Mouse (Mus musculus): ENCODE results near the gene Gm11733.
A peak's percentile ranks its signal among the peaks of the same experiment; 100 is the strongest.
"Not testable (repeated sequence)": the region's sequence is repeated elsewhere in the genome, so short reads cannot be mapped to it uniquely, and the experiment has no call there.

The Gm11733 gene

GRCm38 (mm10) chr11:117484198-117484597 lies at the start of gene Gm11733:
Gm11733 (plus strand) TSS chr11:117484368.
- DNase-seq (ENCODE audit: low spot score): no peak

GRCm38 (mm10) chr11:117436401-117437109 lies 47.6 kb upstream of the Gm11733 start:
- peak; percentile 81 for DNase-seq (ENCODE audit: low spot score)

GRCm38 (mm10) chr11:117437110-117437490 lies 47.1 kb upstream of the Gm11733 start:
- DNase-seq (ENCODE audit: low spot score): no peak

- DNase-seq (ENCODE audit: low spot score): no peak
These were observed 45.8 kb upstream of the Gm11733 start for GRCm38 (mm10) chr11:117438363-117438762.

- peak; percentile 37 for DNase-seq (ENCODE audit: low spot score)
These were observed 43.2 kb upstream of the Gm11733 start for GRCm38 (mm10) chr11:117440865-117441425.

GRCm38 (mm10) chr11:117444090-117444489 lies 40.1 kb upstream of the Gm11733 start:
- no peak for DNase-seq (ENCODE audit: low spot score)

- DNase-seq (ENCODE audit: low spot score): no peak
These were observed 38.5 kb upstream of the Gm11733 start for GRCm38 (mm10) chr11:117445707-117446106.

GRCm38 (mm10) chr11:117454086-117454485 lies 30.1 kb upstream of the Gm11733 start:
- peak; percentile 76 for DNase-seq (ENCODE audit: low spot score)

- DNase-seq (ENCODE audit: low spot score): no peak
These were observed 25.0 kb upstream of the Gm11733 start for GRCm38 (mm10) chr11:117459148-117459547.

- peak; percentile 66 for DNase-seq (ENCODE audit: low spot score)
These were observed 21.8 kb upstream of the Gm11733 start for GRCm38 (mm10) chr11:117462202-117462864.

- DNase-seq (ENCODE audit: low spot score): not testable (repeated sequence)
These were observed 20.8 kb upstream of the Gm11733 start for GRCm38 (mm10) chr11:117463416-117463815.

- DNase-seq (ENCODE audit: low spot score): no peak
These were observed 17.9 kb upstream of the Gm11733 start for GRCm38 (mm10) chr11:117466292-117466691.

GRCm38 (mm10) chr11:117466911-117467310 lies 17.3 kb upstream of the Gm11733 start:
- no peak for DNase-seq (ENCODE audit: low spot score)

GRCm38 (mm10) chr11:117468585-117469363 lies 15.4 kb upstream of the Gm11733 start:
- no peak for DNase-seq (ENCODE audit: low spot score)

- DNase-seq (ENCODE audit: low spot score): no peak
These were observed 14.4 kb upstream of the Gm11733 start for GRCm38 (mm10) chr11:117469724-117470123.

GRCm38 (mm10) chr11:117470586-117471195 lies 13.5 kb upstream of the Gm11733 start:
- DNase-seq (ENCODE audit: low spot score): no peak

GRCm38 (mm10) chr11:117471625-117472283 lies 12.4 kb upstream of the Gm11733 start:
- DNase-seq (ENCODE audit: low spot score): no peak

GRCm38 (mm10) chr11:117472885-117473284 lies 11.3 kb upstream of the Gm11733 start:
- DNase-seq (ENCODE audit: low spot score): no peak

- no peak for DNase-seq (ENCODE audit: low spot score)
These were observed 9.0 kb upstream of the Gm11733 start for GRCm38 (mm10) chr11:117475204-117475603.

GRCm38 (mm10) chr11:117475669-117476068 lies 8.5 kb upstream of the Gm11733 start:
- peak; percentile 59 for DNase-seq (ENCODE audit: low spot score)

GRCm38 (mm10) chr11:117476554-117477107 lies 7.5 kb upstream of the Gm11733 start:
- no peak for DNase-seq (ENCODE audit: low spot score)
